Mouse (Mus musculus): ENCODE measurements around the gene Art4. TPM values are rescaled to one million over a fixed set of nuclear protein-coding genes. Genes with fewer than 3 reads are reported as not detected.
A peak's percentile ranks its signal among the peaks of the same experiment; 100 is the strongest.

Art4 gene
- polyA plus RNA-seq, 1 experiment from 2014 or later = 1.2 TPM

- no peak overlapping the region for H3K4me2 ChIP-seq (ENCODE audit: low read depth, low read length)
- H3K9ac ChIP-seq (replicated peaks; ENCODE audit: low read length) = no peak overlapping the region
- DNase-seq (ENCODE audit: low spot score) (no peak), ATAC-seq (replicated peaks; ENCODE audit: insufficient number of reproducible peaks, low FRiP score, low TSS enrichment, low read depth) (no peak)
- H3K9me3 ChIP-seq (replicated peaks; ENCODE audit: control insufficient read depth, low read length) = no peaks in the 10 kb centered on the region
- no peaks in the 10 kb centered on the region for H3K27me3 ChIP-seq (ENCODE audit: control insufficient read depth, insufficient read depth, low read length)
- over 99% methylated on average over 6 of the region's 6 CpGs for WGBS
- H3K36me3 ChIP-seq (replicated peaks; ENCODE audit: control insufficient read depth, insufficient read depth, low read depth, low read length) = no peaks in the 10 kb centered on the region
- H3K4me3 ChIP-seq (ENCODE audit: low read depth, low read length) = no peak overlapping the region
- H3K4me1 ChIP-seq (ENCODE audit: control insufficient read depth, insufficient read depth, low read length) = no peaks in the 10 kb centered on the region
- H3K27ac ChIP-seq (replicated peaks; ENCODE audit: low read depth, low read length) = no peak overlapping the region
Measured at GRCm38 (mm10) chr6:136883961-136884360, 26.4 kb upstream of the Art4 start.

GRCm38 (mm10) chr6:136883431-136883915 lies 25.9 kb upstream of the Art4 start:
- Histone ChIP-seq H3K27ac (replicated peaks; ENCODE audit: low read depth, low read length) (no peak overlapping the region), H3K9ac (replicated peaks; ENCODE audit: low read length) (no peak overlapping the region), H3K36me3 (replicated peaks; ENCODE audit: control insufficient read depth, insufficient read depth, low read depth, low read length) (no peaks in the 10 kb centered on the region), H3K4me1 (ENCODE audit: control insufficient read depth, insufficient read depth, low read length) (no peaks in the 10 kb centered on the region), H3K4me2 (ENCODE audit: low read depth, low read length) (no peak overlapping the region), H3K27me3 (ENCODE audit: control insufficient read depth, insufficient read depth, low read length) (no peaks in the 10 kb centered on the region), H3K4me3 (ENCODE audit: low read depth, low read length) (no peak overlapping the region), H3K9me3 (replicated peaks; ENCODE audit: control insufficient read depth, low read length) (no peaks in the 10 kb centered on the region)
- DNase-seq (ENCODE audit: low spot score) (no peak), ATAC-seq (replicated peaks; ENCODE audit: insufficient number of reproducible peaks, low FRiP score, low TSS enrichment, low read depth) (no peak)
- 85% methylated on average over 3 of the region's 3 CpGs for WGBS

GRCm38 (mm10) chr6:136881678-136882077 lies 24.1 kb upstream of the Art4 start:
- Histone ChIP-seq H3K4me3 (ENCODE audit: low read depth, low read length) (no peak overlapping the region), H3K9ac (replicated peaks; ENCODE audit: low read length) (no peak overlapping the region), H3K27me3 (ENCODE audit: control insufficient read depth, insufficient read depth, low read length) (no peaks in the 10 kb centered on the region), H3K4me1 (ENCODE audit: control insufficient read depth, insufficient read depth, low read length) (no peaks in the 10 kb centered on the region), H3K27ac (replicated peaks; ENCODE audit: low read depth, low read length) (no peak overlapping the region), H3K36me3 (replicated peaks; ENCODE audit: control insufficient read depth, insufficient read depth, low read depth, low read length) (no peaks in the 10 kb centered on the region), H3K9me3 (replicated peaks; ENCODE audit: control insufficient read depth, low read length) (no peaks in the 10 kb centered on the region), H3K4me2 (ENCODE audit: low read depth, low read length) (no peak overlapping the region)
- no peak for ATAC-seq (replicated peaks; ENCODE audit: insufficient number of reproducible peaks, low FRiP score, low TSS enrichment, low read depth)
- DNase-seq (ENCODE audit: low spot score) = peak; percentile 3
- WGBS = 55% methylated on average over 8 of the region's 8 CpGs

- WGBS = 24% methylated on average over 9 of the region's 9 CpGs
- peak; percentile 52 for DNase-seq (ENCODE audit: low spot score)
- H3K4me3 ChIP-seq (ENCODE audit: low read depth, low read length) = no peak within 1 kb of the TSS
Measured at GRCm38 (mm10) chr6:136875670-136876069, 18.1 kb upstream of the Art4 start, which contains the start of gene Mgp. Gene Mgp, minus strand, starts transcription at chr6:136875823.

GRCm38 (mm10) chr6:136874599-136874998 lies 17.1 kb upstream of the Art4 start:
- Histone ChIP-seq H3K36me3 (replicated peaks; ENCODE audit: control insufficient read depth, insufficient read depth, low read depth, low read length) (no peaks in the 10 kb centered on the region), H3K9ac (replicated peaks; ENCODE audit: low read length) (no peak overlapping the region), H3K9me3 (replicated peaks; ENCODE audit: control insufficient read depth, low read length) (no peaks in the 10 kb centered on the region), H3K27me3 (ENCODE audit: control insufficient read depth, insufficient read depth, low read length) (no peaks in the 10 kb centered on the region), H3K4me2 (ENCODE audit: low read depth, low read length) (no peak overlapping the region), H3K27ac (replicated peaks; ENCODE audit: low read depth, low read length) (no peak overlapping the region), H3K4me3 (ENCODE audit: low read depth, low read length) (no peak overlapping the region), H3K4me1 (ENCODE audit: control insufficient read depth, insufficient read depth, low read length) (no peaks in the 10 kb centered on the region)
- ATAC-seq (replicated peaks; ENCODE audit: insufficient number of reproducible peaks, low FRiP score, low TSS enrichment, low read depth) = no peak
- no peak for DNase-seq (ENCODE audit: low spot score)
- 68% methylated on average over 8 of the region's 8 CpGs for WGBS

More at GRCm38 (mm10) chr6:136875670-136876069, 18.1 kb upstream of the Art4 start, which contains the start of gene Mgp:
- no peaks in the 10 kb centered on the region for H3K9me3 ChIP-seq (replicated peaks; ENCODE audit: control insufficient read depth, low read length)
- peak within 1 kb of the TSS; percentile 19; the same call in 1 of the 2 replicates for H3K4me2 ChIP-seq (ENCODE audit: low read depth, low read length)
- no peaks in the 10 kb centered on the region for H3K27me3 ChIP-seq (ENCODE audit: control insufficient read depth, insufficient read depth, low read length)
- peak within 1 kb of the TSS; percentile 7 for H3K9ac ChIP-seq (replicated peaks; ENCODE audit: low read length)
- H3K36me3 ChIP-seq (replicated peaks; ENCODE audit: control insufficient read depth, insufficient read depth, low read depth, low read length) = no peaks in the 10 kb centered on the region
- no peak within 1 kb of the TSS for H3K27ac ChIP-seq (replicated peaks; ENCODE audit: low read depth, low read length)
- ATAC-seq (replicated peaks; ENCODE audit: insufficient number of reproducible peaks, low FRiP score, low TSS enrichment, low read depth) = no peak
- no peaks in the 10 kb centered on the region for H3K4me1 ChIP-seq (ENCODE audit: control insufficient read depth, insufficient read depth, low read length)

GRCm38 (mm10) chr6:136868921-136869320 lies 11.4 kb upstream of the Art4 start:
- Histone ChIP-seq H3K27ac (replicated peaks; ENCODE audit: low read depth, low read length) (no peak overlapping the region), H3K36me3 (replicated peaks; ENCODE audit: control insufficient read depth, insufficient read depth, low read depth, low read length) (no peaks in the 10 kb centered on the region), H3K4me3 (ENCODE audit: low read depth, low read length) (no peak overlapping the region), H3K27me3 (ENCODE audit: control insufficient read depth, insufficient read depth, low read length) (no peaks in the 10 kb centered on the region), H3K4me1 (ENCODE audit: control insufficient read depth, insufficient read depth, low read length) (no peaks in the 10 kb centered on the region), H3K4me2 (ENCODE audit: low read depth, low read length) (no peak overlapping the region), H3K9ac (replicated peaks; ENCODE audit: low read length) (no peak overlapping the region), H3K9me3 (replicated peaks; ENCODE audit: control insufficient read depth, low read length) (no peaks in the 10 kb centered on the region)
- WGBS = 79% methylated on average over 5 of the region's 5 CpGs
- DNase-seq (ENCODE audit: low spot score) (no peak), ATAC-seq (replicated peaks; ENCODE audit: insufficient number of reproducible peaks, low FRiP score, low TSS enrichment, low read depth) (no peak)

GRCm38 (mm10) chr6:136866150-136866549 lies 8.6 kb upstream of the Art4 start:
- no peak overlapping the region for H3K4me3 ChIP-seq (ENCODE audit: low read depth, low read length)
- no peaks in the 10 kb centered on the region for H3K9me3 ChIP-seq (replicated peaks; ENCODE audit: control insufficient read depth, low read length)
- H3K4me2 ChIP-seq (ENCODE audit: low read depth, low read length) = no peak overlapping the region
- WGBS = 83% methylated on average over 4 of the region's 4 CpGs
- DNase-seq (ENCODE audit: low spot score) (no peak), ATAC-seq (replicated peaks; ENCODE audit: insufficient number of reproducible peaks, low FRiP score, low TSS enrichment, low read depth) (no peak)
- no peak overlapping the region for H3K9ac ChIP-seq (replicated peaks; ENCODE audit: low read length)
- no peaks in the 10 kb centered on the region for H3K36me3 ChIP-seq (replicated peaks; ENCODE audit: control insufficient read depth, insufficient read depth, low read depth, low read length)
- no peak overlapping the region for H3K27ac ChIP-seq (replicated peaks; ENCODE audit: low read depth, low read length)
- H3K4me1 ChIP-seq (ENCODE audit: control insufficient read depth, insufficient read depth, low read length) = no peaks in the 10 kb centered on the region
- H3K27me3 ChIP-seq (ENCODE audit: control insufficient read depth, insufficient read depth, low read length) = no peaks in the 10 kb centered on the region

GRCm38 (mm10) chr6:136865360-136865759 lies 7.8 kb upstream of the Art4 start:
- no peak overlapping the region for H3K9ac ChIP-seq (replicated peaks; ENCODE audit: low read length)
- H3K4me3 ChIP-seq (ENCODE audit: low read depth, low read length) = no peak overlapping the region
- no peak overlapping the region for H3K4me2 ChIP-seq (ENCODE audit: low read depth, low read length)
- no peaks in the 10 kb centered on the region for H3K9me3 ChIP-seq (replicated peaks; ENCODE audit: control insufficient read depth, low read length)
- no peaks in the 10 kb centered on the region for H3K4me1 ChIP-seq (ENCODE audit: control insufficient read depth, insufficient read depth, low read length)
- WGBS = 92% methylated on average over 5 of the region's 5 CpGs
- DNase-seq (ENCODE audit: low spot score) (no peak), ATAC-seq (replicated peaks; ENCODE audit: insufficient number of reproducible peaks, low FRiP score, low TSS enrichment, low read depth) (no peak)
- no peaks in the 10 kb centered on the region for H3K36me3 ChIP-seq (replicated peaks; ENCODE audit: control insufficient read depth, insufficient read depth, low read depth, low read length)
- no peaks in the 10 kb centered on the region for H3K27me3 ChIP-seq (ENCODE audit: control insufficient read depth, insufficient read depth, low read length)
- no peak overlapping the region for H3K27ac ChIP-seq (replicated peaks; ENCODE audit: low read depth, low read length)
